Mouse (Mus musculus) kidney, postnatal 0 days (tissue): ENCODE measurements around the gene Zfp629. TPM values are rescaled to one million over a fixed set of nuclear protein-coding genes. Genes with fewer than 3 reads are reported as not detected.
A peak's percentile ranks its signal among the peaks of the same experiment; 100 is the strongest.

ENCODE experiments used
- ATAC-seq: fragments of 200-750 bp; cut with Nextera tagmentation; replicated peaks from 2 replicates; pipeline ENCODE4 v1.8.0; 2017; ENCODE audit warnings: low read depth, moderate number of reproducible peaks, moderate TSS enrichment, moderate library complexity; ENCODE audit not compliant: low FRiP score
- DNase-seq: peaks from one replicate; pipeline ENCODE4 v3.0.0-alpha.2; 2016; ENCODE audit warnings: low spot score
- H3K27ac ChIP-seq: fragments of 300-500 bp; sonication (generic); 2 replicates; pipeline ENCODE4 v1.5.1; 2014; ENCODE audit warnings: mild to moderate bottlenecking
- H3K27me3 ChIP-seq: fragments of 300-500 bp; sonication (generic); 2 replicates; pipeline ENCODE4 v1.6.1; 2014; ENCODE audit warnings: low read length, mixed read lengths; ENCODE audit not compliant: insufficient read depth
- H3K36me3 ChIP-seq: fragments of 300-500 bp; sonication (generic); 2 replicates; pipeline ENCODE4 v1.6.1; 2014; ENCODE audit warnings: low read length, mixed read lengths; ENCODE audit not compliant: insufficient read depth
- H3K4me1 ChIP-seq: fragments of 300-500 bp; sonication (generic); replicated peaks from 2 replicates; pipeline ENCODE4 v1.6.1; 2014; ENCODE audit warnings: antibody characterized with exemption, low read length, mixed read lengths; ENCODE audit not compliant: insufficient read depth
- H3K4me2 ChIP-seq: fragments of 300-500 bp; sonication (generic); 2 replicates; pipeline ENCODE4 v1.6.1; 2014; ENCODE audit warnings: mild to moderate bottlenecking, low read length, moderate library complexity, mixed read lengths
- H3K4me3 ChIP-seq: fragments of 300-500 bp; sonication (generic); replicated peaks from 2 replicates; pipeline ENCODE4 v1.5.1; 2014; ENCODE audit warnings: low read depth, low read length
- H3K9ac ChIP-seq: fragments of 300-500 bp; sonication (generic); 2 replicates; pipeline ENCODE4 v1.6.1; 2014; ENCODE audit warnings: low read depth, low read length
- H3K9me3 ChIP-seq: fragments of 300-500 bp; sonication (generic); replicated peaks from 2 replicates; pipeline ENCODE4 v1.6.1; 2016; ENCODE audit warnings: low read length, inconsistent platforms, mixed read lengths
- CTCF ChIP-seq: IDR thresholded peaks from 2 replicates; pipeline ENCODE4 v1.5.1; 2016; ENCODE audit warnings: antibody characterized with exemption, low read depth, mild to moderate bottlenecking, moderate library complexity
- WGBS: fragments of 180-500 bp; shearing (Covaris S2); extraction: QIAGEN DNeasy Blood & Tissue Kit; methylation state at CpG from one replicate; pipeline ENCODE4 v1.1.7; 2014; 5-methylcytosine and 5-hydroxymethylcytosine counted together
- polyA plus RNA-seq: library from polyadenylated mRNA; unstranded; fragments of >200 nt; fragmentation: Nextera tagmentation; extraction: Ambion mirVana; gene quantifications from 2 replicates; pipeline ENCODE4 v1.2.1, GENCODE M21; 2015

Zfp629 gene
- polyA plus RNA-seq, 1 experiment from 2014 or later: 12.5 TPM

DNA sequence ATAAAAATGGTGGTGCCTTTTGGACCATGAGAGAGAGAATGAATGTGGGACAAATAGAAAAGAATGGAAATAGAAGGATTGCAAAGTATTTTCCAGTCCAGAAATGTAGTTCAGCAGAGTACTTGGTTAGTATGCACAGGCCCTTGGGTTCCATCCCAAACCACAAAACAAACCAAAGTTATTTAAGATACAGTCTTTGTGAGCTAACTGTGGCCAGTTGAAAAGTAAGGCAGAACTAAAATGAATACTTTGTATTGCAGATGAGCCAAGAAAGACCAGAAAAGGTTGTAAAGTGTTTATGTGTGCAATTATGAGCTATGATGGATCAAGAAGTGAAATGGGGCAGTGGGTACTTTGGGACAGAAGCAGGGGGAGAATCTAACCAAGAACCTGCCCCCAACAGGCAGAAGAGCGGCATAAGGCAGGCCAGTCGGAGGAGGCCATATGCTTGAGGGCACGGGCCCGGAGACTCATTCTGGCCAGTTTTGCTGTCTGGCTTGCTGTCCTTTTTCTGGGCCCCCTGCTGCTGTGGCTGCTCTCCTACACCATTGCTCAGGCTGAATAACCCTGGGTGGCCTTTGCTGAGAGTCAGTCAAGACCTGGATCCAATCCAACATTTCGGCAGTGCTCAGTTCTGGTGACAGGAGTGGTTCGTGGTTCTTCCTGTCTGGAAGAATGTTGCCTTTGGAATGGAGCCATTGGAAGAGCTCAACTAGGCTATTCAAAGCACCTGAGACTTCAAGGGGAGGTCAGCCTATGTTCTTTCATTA is 51.0 kb downstream of the Zfp629 start:
- Histone ChIP-seq H3K4me3 (no peak overlapping the region), H3K9me3 (no peaks in the 10 kb centered on the region), H3K4me2 (no peak overlapping the region), H3K27me3 (no peaks in the 10 kb centered on the region), H3K9ac (no peak overlapping the region), H3K4me1 (no peaks in the 10 kb centered on the region), H3K27ac (peak overlapping the region; percentile 36; the same call in 1 of the 2 replicates), H3K36me3 (peaks cover 35% of the 10 kb centered on the region)
- 0 out of 2 replicates have a peak, but pooled peaks have one; percentile 10 for TF ChIP-seq CTCF
- no peak for ATAC-seq
- 60% methylated on average over 6 of the region's 6 CpGs for WGBS
- DNase-seq: peak; percentile 50

GRCm38 (mm10) chr7:127561340-127561858 is 54.2 kb downstream of the Zfp629 start, which contains the start of gene Tmem265:
TSS of gene Tmem265 (plus strand) at chr7:127561390.
- TF ChIP-seq CTCF: no peak
- peaks cover 54% of the 10 kb centered on the region for H3K36me3 ChIP-seq
- 83% methylated on average over 5 of the region's 5 CpGs for WGBS
- H3K27ac ChIP-seq: no peak within 1 kb of the TSS
- H3K4me3 ChIP-seq: no peak within 1 kb of the TSS
- H3K27me3 ChIP-seq: no peaks in the 10 kb centered on the region
- no peaks in the 10 kb centered on the region for H3K4me1 ChIP-seq
- H3K9me3 ChIP-seq: no peaks in the 10 kb centered on the region
- DNase-seq (no peak), ATAC-seq (no peak)
- H3K4me2 ChIP-seq: no peak within 1 kb of the TSS
- no peak within 1 kb of the TSS for H3K9ac ChIP-seq

DNA sequence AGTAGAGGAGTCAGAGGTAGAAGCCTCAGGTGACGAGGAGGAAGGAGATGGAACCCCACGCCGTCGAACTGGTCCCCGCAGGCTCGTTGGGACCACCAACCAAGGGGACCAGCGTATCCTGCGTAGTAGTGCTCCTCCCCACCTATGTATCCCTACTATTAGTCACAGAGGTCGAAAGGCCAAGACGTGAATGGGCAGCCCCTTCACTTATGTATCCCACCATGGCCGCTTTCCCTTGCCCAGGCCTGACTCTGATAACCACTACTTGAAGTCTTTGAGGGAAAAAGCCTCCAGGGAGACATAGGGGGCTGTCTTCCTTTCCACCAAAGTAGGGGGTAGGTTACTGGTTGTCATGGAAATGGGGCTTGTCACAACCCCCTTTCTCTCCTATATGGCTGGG is 55.0 kb downstream of the Zfp629 start:
- H3K4me2 ChIP-seq: no peak overlapping the region
- TF ChIP-seq CTCF: no peak
- no peaks in the 10 kb centered on the region for H3K4me1 ChIP-seq
- ATAC-seq (no peak), DNase-seq (no peak)
- H3K4me3 ChIP-seq: no peak overlapping the region
- H3K9me3 ChIP-seq: no peaks in the 10 kb centered on the region
- no peaks in the 10 kb centered on the region for H3K27me3 ChIP-seq
- WGBS: 93% methylated on average over 11 of the region's 11 CpGs
- peaks cover 54% of the 10 kb centered on the region for H3K36me3 ChIP-seq
- H3K9ac ChIP-seq: no peak overlapping the region
- no peak overlapping the region for H3K27ac ChIP-seq

Other genes starting within 250 kb of the Zfp629 start
- 5.5 and 6.8 TPM in 2 replicates for gene Zfp747, start 239.7 kb downstream of the Zfp629 start, polyA plus RNA-seq
- 4.8 and 5.6 TPM in 2 replicates for gene 9130019O22Rik, start 228.6 kb downstream of the Zfp629 start, polyA plus RNA-seq
- 6.5 and 7.4 TPM in 2 replicates for gene E430018J23Rik, start 222.2 kb downstream of the Zfp629 start, polyA plus RNA-seq
- 5.6 and 6.7 TPM in 2 replicates for gene Zfp764, start 209.0 kb downstream of the Zfp629 start, polyA plus RNA-seq
- gene Zfp688, start 193.7 kb downstream of the Zfp629 start, polyA plus RNA-seq: 29.7 and 31.9 TPM in 2 replicates
- gene Zfp689, start 166.6 kb downstream of the Zfp629 start, polyA plus RNA-seq: 4.8 and 5.0 TPM in 2 replicates
- gene Prr14, start 156.2 kb downstream of the Zfp629 start, polyA plus RNA-seq: 37.1 and 37.5 TPM in 2 replicates
- 8.7 and 8.8 TPM in 2 replicates for gene Fbrs, start 136.6 kb downstream of the Zfp629 start, polyA plus RNA-seq
- 19.2 and 24.1 TPM in 2 replicates for gene Srcap, start 103.8 kb downstream of the Zfp629 start, polyA plus RNA-seq
- gene Gm42715, start 96.2 kb downstream of the Zfp629 start, polyA plus RNA-seq: 10.9 and 11.4 TPM in 2 replicates
- 4.9 and 6.8 TPM in 2 replicates for gene Tmem265, start 54.4 kb downstream of the Zfp629 start, polyA plus RNA-seq
- 28.8 and 32.2 TPM in 2 replicates for gene Phkg2, start 42.5 kb downstream of the Zfp629 start, polyA plus RNA-seq
- 16.5 and 17.1 TPM in 2 replicates for gene Ccdc189, start 27.2 kb downstream of the Zfp629 start, polyA plus RNA-seq
- gene Rnf40, start 27.0 kb downstream of the Zfp629 start, polyA plus RNA-seq: 32.4 and 35.3 TPM in 2 replicates
- 56.1 and 70.9 TPM in 2 replicates for gene Bcl7c, start 93.1 kb upstream of the Zfp629 start, polyA plus RNA-seq
- 14.5 and 15.9 TPM in 2 replicates for gene Ctf1, start 96.9 kb upstream of the Zfp629 start, polyA plus RNA-seq
- gene Ctf2, start 116.4 kb upstream of the Zfp629 start, polyA plus RNA-seq: 0.08 TPM in 1 of 2 replicates, not detected in the other
- gene Fbxl19, start 128.7 kb upstream of the Zfp629 start, polyA plus RNA-seq: 2.8 and 3.5 TPM in 2 replicates
- 27.2 and 30.1 TPM in 2 replicates for gene Orai3, start 154.0 kb upstream of the Zfp629 start, polyA plus RNA-seq
- 15.6 and 17.9 TPM in 2 replicates for gene Setd1a, start 160.9 kb upstream of the Zfp629 start, polyA plus RNA-seq
- gene Gm49388, start 169.8 kb upstream of the Zfp629 start, polyA plus RNA-seq: not detected in 2 replicates
- 28.3 and 28.8 TPM in 2 replicates for gene Hsd3b7, start 184.8 kb upstream of the Zfp629 start, polyA plus RNA-seq
- gene Stx4a, start 208.5 kb upstream of the Zfp629 start, polyA plus RNA-seq: 39.1 and 42.6 TPM in 2 replicates
- 1.1 and 1.6 TPM in 2 replicates for gene Stx1b, start 208.8 kb upstream of the Zfp629 start, polyA plus RNA-seq